Mouse (Mus musculus): Measurements from ENCODE around the gene Iars2.
"Not testable (repeated sequence)": the region's sequence is repeated elsewhere in the genome, so short reads cannot be mapped to it uniquely, and the experiment has no call there.

Gene Iars2

DNA sequence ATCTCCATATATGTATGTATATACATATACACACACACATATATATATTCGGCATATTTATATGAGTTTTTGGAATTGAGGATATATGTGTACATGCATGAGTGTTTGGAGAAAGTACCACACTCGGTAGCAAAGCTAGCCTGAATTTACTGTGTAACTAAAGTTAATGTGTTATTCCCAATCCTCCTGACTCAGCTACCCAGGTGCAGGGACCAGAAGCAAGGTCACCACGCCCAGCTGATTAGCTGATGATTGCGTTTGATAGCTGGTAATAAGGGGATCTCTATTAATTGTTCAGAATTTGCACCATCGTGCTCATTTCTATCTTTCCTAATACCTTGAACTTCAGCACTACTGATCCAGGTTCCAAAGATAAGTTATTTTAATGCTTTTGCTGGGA is 4.5 kb upstream of the Iars2 start:
- no peak for DNase-seq (ENCODE audit: extremely low read depth, low read depth, low spot score)

DNA sequence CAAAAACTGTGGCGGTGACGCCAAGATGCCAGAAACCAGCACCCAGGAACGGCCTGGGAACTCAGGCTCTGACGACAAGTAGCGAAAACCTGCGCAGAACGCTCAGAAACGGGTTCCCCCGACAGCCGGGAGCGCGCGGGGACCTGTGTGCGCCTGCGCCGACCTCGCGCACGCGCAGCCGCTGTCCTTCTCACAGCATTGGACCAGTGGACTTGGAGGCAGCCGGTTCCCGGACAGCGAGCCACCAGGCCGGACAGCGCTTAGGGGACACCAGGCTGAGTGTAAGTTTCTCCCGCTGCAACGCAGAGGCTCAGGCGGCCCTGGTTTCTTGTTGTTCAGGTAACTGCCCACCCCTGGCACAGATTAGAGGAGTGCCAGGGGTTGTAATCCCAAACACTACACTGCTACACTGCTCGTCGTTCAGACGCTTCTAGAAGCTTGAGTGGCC is 2.8 kb upstream of the Iars2 start, which contains the start of gene Bpnt1:
Bpnt1 (plus strand) TSS at position 167 of the 448 bp plus-strand sequence.
- no peak for DNase-seq (ENCODE audit: extremely low read depth, low read depth, low spot score)

DNA sequence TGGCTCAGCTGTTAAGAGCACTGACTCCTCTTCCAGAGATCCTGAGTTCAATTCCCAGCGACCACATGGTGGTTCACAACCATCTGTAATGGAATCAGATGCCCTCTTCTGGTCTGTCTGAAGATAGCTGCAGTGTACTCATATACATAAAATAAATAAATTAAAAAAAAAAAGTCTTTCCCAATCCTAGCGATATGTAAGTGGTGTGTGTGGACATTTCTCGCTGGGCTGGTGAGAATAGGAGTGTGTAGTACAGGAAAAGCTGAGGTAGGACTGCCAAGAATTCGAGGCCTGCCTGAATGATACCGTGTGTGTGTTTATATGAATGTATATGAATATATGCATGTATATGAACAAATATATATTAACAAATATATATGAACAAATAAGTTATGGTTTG is 2.2 kb upstream of the Iars2 start:
- no peak for DNase-seq (ENCODE audit: extremely low read depth, low read depth, low spot score)

GRCm38 (mm10) chr1:185329851-185330250 is 655 bp upstream of the Iars2 start:
- no peak for DNase-seq (ENCODE audit: extremely low read depth, low read depth, low spot score)

GRCm38 (mm10) chr1:185327754-185328345 is 1.3 kb downstream of the Iars2 start:
- not testable (repeated sequence) for DNase-seq (ENCODE audit: extremely low read depth, low read depth, low spot score)

DNA sequence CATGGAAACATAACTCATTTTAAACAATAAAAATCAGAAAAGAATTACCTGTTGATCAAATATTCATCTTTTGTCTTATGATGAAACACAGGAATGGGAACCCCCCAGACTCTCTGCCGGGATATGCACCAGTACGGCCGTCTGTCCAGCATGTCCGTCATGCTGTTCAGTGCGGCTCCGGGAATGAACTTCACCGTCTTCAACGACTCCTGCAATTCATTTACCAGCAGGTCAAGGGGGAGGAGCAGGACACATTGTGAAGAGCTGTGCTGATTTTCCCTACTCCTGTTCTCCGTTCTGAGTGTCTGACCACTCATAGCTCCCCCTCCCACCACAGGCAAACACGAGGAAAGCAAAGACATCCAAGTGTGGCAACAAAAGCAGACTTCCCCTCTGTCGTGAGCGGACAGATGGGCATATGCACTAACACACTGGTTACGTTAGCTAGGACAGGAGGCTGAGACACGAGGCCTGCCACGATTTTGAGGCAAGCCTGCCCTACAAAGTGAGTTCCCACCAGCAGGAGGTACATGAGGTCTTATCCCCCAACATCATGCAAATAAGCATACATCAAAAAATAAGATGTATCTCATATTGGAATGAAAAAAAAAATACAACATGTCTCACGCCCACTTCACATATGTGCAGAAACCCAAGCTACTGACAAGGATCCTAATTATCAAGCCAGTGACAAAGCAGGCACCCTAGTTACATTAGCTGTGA is 13.2 kb downstream of the Iars2 start:
- DNase-seq (ENCODE audit: extremely low read depth, low read depth, low spot score): no peak

- DNase-seq (ENCODE audit: extremely low read depth, low read depth, low spot score): no peak
Measured at GRCm38 (mm10) chr1:185314546-185314945, 14.7 kb downstream of the Iars2 start.

- DNase-seq (ENCODE audit: extremely low read depth, low read depth, low spot score): no peak
Measured at GRCm38 (mm10) chr1:185311949-185312348, 17.2 kb downstream of the Iars2 start.

DNA sequence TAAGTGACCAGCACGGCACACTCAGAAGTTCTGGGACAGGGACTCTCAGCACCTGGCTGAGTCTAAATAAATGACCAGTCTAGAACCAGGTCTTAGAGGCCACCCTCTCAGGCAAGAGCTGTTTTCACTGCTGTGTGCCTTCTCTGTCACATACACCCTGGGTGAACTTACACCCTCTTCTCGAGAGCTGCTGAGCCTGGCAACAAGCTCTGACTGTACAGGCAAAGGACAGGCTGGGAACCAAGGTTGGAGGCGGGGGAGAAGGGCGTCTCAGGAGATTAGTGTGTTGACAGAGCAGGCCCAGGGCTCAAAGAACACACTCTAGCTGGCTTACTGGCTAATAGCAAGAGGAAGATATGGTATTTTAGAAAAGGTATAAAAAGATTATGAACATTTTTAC is 20.3 kb downstream of the Iars2 start:
- no peak for DNase-seq (ENCODE audit: extremely low read depth, low read depth, low spot score)

DNA sequence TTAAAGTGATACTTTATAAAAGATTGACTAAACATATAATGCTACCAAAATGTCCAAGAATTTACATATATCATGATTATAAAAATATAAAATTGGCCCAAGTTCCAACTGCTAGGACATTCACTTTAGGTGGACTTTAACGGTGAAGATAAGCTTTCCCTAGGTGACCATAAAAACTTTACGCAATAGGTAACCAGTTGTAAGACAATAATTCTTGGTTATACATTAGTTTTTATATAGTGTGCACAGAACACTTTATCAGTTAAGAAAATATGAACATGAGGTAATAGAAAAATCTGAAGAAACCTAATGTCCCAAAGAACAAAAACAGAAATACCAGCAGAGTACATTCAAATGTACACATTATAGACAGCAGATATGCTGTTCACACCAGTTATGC is 20.9 kb downstream of the Iars2 start:
- DNase-seq (ENCODE audit: extremely low read depth, low read depth, low spot score): no peak

GRCm38 (mm10) chr1:185307645-185308044 is 21.6 kb downstream of the Iars2 start:
- no peak for DNase-seq (ENCODE audit: extremely low read depth, low read depth, low spot score)

DNA sequence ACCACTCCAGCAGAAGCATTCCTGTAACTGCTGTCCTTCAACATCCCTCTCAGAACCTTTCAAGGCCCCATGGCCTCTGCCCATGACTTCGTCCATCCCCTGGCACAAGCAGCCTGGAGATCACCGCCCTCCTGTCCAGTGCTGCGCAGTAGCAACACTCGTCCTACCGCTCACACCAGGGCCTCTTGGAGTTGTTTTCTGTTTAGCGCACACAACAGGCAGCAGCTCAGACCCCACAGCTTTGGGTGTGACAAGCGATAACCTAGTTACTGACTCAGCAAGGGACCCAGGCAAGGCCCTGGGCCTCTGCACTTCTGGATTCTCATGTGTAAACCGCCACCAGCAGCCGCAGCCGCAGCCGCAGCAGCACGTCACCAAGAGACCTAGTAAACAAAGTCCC is 22.4 kb downstream of the Iars2 start:
- DNase-seq (ENCODE audit: extremely low read depth, low read depth, low spot score): no peak

DNA sequence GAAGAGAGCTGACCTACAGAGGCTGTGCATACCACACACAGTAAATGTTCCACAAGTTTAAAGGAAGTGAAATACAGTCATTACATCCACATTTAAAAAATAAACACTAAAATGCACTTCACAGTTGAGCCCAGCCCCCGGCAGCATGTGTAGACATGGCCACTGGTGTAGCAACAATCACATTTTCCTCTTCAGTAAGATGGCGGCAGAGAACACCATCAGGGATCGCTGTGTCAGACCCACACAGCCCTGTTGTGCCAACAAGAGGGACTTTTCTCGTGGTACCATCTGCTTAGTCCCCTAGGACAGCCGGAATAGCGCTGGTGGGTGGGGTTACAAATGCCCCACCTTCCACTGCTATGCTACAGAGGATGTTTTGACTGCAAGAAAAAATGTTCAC is 26.4 kb downstream of the Iars2 start:
- no peak for DNase-seq (ENCODE audit: extremely low read depth, low read depth, low spot score)

DNA sequence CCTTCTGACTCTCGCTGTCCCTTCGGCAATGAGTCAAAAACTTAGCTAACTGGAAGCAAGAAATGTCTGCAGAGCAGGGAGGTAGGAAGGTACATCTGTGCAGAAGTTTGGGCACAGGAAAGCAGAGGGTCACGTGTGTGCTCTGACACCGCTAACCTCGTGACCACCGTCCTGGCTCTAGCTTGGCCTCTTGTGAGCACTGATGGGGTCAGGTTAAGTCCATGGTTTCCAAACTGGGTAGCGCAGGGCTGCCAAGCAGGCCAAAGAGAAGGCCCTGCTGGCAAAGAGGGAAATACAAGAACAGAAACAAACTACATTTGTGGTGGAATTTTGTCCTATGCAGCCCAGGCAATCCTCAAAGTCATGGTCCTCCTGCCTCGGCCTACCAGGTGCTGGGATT is 30.7 kb downstream of the Iars2 start:
- DNase-seq (ENCODE audit: extremely low read depth, low read depth, low spot score): no peak

GRCm38 (mm10) chr1:185296850-185297249 is 32.3 kb downstream of the Iars2 start:
- no peak for DNase-seq (ENCODE audit: extremely low read depth, low read depth, low spot score)

- DNase-seq (ENCODE audit: extremely low read depth, low read depth, low spot score): no peak
Measured at GRCm38 (mm10) chr1:185292646-185293360, 36.4 kb downstream of the Iars2 start.

- DNase-seq (ENCODE audit: extremely low read depth, low read depth, low spot score): no peak
Measured at GRCm38 (mm10) chr1:185291336-185291735, 37.9 kb downstream of the Iars2 start.

DNA sequence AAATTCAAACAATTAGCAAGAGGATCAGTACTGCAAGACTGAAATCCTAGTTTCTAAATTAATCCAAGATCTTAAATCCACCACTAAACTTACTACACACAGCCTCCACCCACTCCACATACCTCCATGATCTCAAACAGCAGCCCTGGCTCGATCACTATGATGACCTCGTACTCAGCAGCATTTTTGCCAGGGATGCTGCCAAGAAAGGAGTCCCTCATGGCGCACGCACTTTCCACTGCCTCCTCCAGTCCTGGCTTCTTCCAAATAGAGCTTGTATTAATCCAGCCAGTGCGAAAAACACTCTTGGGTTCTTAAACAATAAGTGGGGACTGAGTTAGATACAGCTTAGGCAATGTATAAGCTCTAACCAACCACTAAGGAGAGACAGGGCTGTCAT is 40.0 kb downstream of the Iars2 start:
- DNase-seq (ENCODE audit: extremely low read depth, low read depth, low spot score): no peak

GRCm38 (mm10) chr1:185287066-185287465 is 42.1 kb downstream of the Iars2 start:
- no peak for DNase-seq (ENCODE audit: extremely low read depth, low read depth, low spot score)

GRCm38 (mm10) chr1:185285171-185285570 is 44.0 kb downstream of the Iars2 start:
- no peak for DNase-seq (ENCODE audit: extremely low read depth, low read depth, low spot score)

DNA sequence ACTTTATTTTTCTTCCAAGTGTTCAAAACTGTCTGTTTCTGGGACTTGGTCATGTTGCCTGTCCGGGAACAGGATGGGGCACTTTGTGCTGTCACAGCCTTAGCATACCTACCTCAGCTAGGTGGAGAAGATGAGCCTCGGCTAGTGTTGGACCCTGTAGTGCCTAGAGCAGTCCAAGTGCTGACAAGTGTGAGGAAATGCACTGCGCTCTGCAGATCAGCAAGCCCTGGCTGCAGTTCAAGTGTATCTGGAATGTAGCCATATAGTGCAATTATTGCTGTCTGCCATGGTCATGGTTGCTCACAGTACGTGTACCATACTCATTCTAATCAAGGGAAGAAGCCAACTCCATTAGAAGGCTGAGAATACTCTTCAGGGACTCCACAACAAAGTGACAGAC is 44.5 kb downstream of the Iars2 start:
- DNase-seq (ENCODE audit: extremely low read depth, low read depth, low spot score): peak; percentile 58

- peak; percentile 76 for DNase-seq (ENCODE audit: extremely low read depth, low read depth, low spot score)
Measured at GRCm38 (mm10) chr1:185283247-185283646, 45.9 kb downstream of the Iars2 start.

Measured in fat pad, adult 2 months (tissue).